Mouse (Mus musculus) kidney, postnatal 14 days (tissue): ENCODE data around the gene Dlx1.

Source experiments
- DNase-seq: peaks from one replicate; pipeline ENCODE4 v3.0.0; 2022; ENCODE audit warnings: mixed read lengths

Gene Dlx1

DNA sequence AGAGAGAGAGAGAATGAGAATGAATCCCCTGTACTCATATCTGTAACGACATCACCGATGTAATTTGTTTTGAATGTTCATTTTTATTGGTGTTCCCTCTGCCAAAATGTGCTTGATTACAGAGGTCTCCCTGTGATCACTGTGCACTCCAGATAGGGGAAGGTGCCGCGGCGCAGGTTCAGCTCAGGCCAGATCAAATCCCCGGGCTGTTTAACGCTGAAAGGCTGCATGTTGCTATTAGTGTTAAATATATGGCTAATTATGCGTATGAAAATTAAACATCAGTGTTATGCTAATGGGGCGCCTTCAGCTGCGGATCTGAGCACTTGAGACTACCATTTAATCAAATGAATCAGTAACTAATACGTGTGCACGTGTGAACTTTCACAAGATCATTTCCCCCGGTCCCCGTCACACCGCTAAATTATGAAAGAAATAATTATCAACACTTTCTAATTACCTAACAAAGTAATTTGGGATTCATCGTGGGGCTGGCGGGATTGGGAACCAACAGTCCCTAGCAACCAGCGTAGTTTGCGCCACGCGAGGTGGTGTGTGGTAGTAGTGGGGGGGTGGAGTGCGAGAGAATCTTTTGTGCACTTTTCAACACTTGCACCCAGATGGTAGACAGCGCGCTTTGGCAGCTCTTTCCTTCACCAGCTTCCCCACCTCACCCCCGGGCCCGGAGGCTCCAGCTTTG lies at the start of gene Dlx1:
Gene Dlx1 (plus strand): TSS at position 100 of the 700 bp plus-strand sequence.
- DNase-seq = no peak

DNA sequence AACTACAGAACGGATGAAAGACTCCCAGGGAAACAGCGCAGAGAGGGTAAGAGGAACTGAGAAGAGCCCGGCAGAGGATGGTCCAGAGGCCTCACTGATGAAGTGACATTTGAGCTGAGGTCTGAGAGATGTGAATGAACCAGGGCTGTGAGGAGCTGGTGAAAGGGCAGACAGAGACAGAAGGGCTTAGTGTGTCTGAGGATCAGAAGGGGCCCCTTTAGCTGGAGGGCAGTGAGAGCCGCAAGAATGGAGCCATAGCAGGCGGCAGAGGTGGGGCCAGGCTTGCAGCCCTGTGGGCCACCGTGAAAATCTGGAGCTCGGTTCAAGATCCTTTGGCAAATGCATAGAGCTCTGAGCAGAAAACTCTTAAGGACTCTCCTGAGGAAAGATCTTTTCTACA lies 48.0 kb upstream of the Dlx1 start:
- DNase-seq = no peak

DNA sequence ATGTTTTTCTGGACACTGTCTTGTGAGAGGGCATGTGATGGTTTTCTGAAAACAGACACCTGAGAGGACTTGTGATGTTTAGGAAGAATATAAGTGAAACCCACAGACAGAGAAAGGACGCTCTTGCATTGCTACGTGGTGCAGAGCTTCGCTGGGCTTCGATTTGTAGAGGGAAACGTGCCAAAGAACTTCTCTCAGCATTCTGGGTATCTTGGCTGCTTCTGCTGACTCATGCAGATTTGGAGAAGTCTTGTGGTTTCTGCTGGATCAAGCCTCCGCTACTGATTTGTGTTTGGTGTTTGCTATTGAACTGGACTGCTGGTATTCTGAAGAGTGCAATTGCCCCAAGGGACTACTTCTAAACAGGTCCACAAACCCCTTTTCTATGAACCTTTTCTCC lies 46.1 kb upstream of the Dlx1 start:
- DNase-seq = no peak

DNA sequence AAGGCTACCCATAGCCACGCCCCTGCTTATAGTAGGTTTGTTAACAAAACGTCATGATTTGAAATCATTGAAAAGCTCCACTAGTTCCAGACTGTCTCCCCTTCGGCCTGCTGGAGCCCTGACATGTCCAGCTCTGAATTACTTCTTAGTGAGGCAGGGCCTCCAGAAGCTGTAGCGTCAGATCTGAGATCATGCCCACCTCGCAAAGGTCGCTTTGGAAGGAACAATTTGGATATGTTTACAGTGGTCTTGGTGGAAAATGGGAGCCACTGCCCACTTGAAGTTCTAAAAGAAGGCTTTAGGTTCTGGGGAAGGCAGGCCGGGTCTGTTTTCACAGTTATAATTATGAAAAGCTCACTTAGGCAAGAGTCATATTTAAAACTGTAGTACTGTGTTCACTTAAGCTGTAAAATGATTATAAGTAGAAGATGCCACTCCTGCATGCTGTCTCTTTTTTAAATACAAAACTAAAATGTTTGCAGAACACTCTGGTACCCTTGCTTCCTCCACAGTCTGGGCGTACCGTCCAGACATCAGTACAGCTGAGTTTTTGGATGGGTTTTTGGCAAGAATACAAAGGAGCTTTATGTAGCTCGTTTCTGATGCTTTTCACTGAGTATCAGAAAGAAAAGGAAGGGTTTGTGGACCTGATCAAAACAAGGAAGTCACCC lies 44.7 kb upstream of the Dlx1 start:
- DNase-seq = no peak

DNA sequence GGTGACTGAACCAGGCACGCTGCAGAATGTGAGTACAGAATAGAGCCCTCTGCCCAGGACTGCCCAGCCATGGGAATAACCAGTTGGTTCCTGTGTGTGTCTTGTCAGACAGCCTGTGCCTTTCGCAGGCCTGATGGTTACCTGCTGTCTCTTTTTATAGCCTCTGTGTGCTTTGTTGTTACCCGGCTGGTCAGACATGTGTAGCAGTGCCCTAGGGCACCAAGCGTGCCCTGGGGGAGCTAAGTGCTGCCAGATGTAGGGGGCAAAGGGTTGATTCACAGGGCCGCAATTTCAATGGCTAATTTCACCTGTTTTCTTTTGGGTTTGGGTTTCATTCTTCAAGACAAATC lies 44.2 kb upstream of the Dlx1 start:
- no peak for DNase-seq

DNA sequence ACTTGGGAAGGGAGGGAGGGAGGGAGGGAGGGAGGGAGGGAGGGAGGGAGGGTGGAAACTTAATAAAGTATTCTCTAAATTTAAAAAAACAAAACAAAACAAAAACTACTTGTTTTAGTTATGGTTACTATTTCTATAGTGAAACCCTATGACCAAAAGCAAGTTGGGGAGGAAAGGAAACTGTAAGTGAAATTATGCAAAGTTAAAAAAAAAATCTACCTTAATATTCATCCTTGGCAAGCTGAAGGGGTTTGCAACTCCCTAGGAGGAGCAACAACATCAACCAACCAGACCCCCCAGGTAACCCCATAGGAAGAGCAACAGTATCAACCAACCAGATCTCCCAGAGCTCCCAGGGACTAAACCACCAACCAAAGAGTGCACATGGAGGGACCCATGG lies 36.6 kb upstream of the Dlx1 start:
- no peak for DNase-seq

DNA sequence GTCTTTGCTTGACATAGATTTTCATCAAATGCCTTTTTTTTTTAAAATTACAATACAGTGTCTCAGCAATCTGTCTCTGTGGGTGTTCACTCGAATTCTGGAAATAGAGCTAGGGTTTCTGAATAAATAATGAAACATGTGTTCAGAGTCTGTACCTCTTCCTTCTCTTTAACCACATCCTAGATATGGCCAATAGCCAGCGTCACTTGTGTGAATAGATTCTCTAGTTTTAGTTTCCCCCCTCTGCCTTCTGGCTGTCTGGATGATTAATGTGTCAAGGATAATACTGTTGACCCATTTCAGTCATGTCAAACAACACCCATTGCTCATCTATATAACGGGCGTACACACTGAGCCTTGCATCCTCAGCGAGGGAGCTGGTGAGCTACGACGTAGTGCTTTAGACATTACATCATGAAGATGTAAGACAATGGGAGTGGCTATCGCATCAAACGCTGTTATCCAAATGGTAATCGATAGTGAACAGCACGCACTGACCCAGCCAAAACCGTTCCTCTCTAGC lies 34.7 kb upstream of the Dlx1 start:
- DNase-seq = no peak

DNA sequence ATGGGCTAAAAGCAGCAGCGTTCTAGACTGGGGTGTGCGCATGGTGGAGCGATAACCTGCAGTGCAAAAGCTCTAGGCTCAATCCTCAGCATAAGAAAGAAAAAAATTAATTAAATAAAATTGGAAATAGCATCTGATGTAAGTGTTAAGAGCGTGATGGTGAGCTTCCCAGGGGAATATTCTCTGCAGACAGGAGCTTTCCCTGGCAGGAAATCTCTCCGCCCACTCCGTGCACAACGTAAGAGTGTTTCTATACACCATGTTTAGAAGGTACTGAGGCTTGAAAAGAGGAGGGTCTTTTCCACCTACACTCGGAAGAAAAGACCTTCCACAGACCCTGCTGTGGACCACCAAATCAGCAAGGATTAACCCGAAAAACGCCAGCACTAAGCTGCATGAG lies 33.4 kb upstream of the Dlx1 start:
- DNase-seq = no peak

DNA sequence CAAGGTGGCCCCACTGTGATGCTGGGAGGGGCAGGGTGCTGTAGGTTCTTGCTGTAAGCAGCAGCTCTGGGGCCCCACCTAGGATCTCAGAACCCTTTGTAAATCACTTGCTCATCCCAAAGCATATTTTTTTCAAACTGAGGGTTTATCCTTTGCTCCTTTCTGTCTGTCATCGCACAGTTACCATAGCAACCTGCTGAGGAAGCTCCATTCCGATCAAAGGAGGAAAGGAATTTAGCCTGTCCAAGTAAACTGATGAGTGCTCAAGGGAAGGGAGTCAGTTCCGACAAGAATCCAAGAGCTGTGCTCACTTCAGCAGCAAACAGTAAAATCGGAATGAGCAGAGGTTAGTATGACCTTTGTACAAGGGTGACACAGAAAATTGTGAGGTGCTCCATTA lies 32.9 kb upstream of the Dlx1 start:
- DNase-seq = no peak

DNA sequence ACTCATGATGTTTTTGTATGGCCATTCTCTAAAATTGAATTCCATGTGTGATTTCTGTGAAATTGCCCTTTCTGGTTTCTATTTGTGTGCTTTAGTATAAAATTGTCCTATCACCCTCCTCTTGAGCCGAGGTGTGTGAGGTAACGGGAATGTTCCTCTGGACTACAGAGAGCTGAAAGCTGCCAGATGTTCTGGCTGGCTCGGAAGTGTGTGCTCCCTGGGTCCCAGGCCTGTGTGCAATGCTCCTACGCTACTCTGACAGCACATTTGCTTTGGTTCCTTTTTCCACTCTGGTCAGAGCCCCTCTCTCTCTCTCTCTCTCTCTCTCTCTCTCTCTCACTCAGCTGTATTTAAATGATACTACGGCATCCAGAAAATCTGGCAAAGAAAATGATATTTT lies 30.7 kb upstream of the Dlx1 start:
- no peak for DNase-seq

DNA sequence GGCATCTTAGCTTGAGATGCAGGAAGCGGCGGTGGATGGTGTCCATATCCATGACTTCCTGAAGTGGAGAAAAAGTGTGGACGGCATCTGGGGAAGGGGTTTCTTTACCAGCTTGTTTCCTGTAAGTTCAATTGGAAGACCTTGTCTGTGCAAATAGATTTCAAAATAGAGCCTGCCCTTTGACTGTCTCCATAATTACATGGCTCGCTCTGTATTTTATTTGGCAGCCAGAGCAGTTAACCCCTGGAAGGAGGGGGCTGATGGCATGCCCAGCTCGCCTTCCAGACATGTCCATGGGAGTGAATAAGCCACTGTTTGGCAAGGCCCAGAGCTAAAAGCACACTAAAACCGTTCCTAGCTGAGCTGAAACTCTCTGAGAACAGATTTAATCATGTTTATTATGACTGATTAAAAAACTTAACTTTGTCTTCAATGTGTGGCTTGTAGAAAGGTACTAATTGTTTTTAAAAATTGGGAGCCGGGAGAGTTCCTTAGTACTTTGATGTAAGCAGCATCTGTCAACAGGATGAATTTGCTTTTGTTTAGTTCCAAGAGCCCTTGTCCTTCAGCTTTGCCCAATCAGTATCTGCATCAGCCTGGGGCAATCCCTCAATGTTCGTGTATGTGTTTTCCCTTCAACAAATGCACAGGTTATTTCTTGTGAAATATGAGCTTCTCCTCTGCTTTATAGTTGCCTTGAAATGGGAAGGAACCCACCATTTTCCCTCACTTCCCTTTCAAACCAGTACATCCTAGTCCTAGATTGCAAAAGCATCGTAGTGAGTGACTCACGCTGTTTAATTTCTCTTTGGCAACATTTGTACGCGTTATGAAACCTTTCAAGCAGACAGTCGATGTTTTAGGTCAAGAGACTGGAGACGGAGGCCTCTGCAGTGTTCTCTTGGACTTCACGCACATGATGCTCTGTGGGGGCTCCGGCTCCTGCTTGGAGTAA lies 28.4 kb upstream of the Dlx1 start:
- no peak for DNase-seq

DNA sequence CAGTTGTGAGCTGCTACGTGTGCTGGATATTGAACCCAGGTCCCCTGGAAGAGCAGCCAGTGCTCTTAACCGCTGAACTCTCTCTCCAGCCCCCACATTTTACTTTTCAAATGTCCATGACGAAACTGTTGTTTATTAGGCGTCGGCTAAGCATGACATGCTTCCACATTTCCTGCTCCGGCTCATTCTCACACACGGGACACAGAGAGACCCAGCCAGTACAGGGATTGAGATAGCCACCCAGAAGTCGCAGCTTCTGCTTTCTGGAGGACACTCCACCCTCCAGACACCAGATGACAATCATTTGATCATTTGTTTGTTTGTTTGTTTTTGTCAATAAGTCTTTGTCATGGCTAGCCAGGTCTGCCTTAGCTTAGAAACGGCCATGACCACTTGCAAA lies 23.1 kb upstream of the Dlx1 start:
- no peak for DNase-seq

DNA sequence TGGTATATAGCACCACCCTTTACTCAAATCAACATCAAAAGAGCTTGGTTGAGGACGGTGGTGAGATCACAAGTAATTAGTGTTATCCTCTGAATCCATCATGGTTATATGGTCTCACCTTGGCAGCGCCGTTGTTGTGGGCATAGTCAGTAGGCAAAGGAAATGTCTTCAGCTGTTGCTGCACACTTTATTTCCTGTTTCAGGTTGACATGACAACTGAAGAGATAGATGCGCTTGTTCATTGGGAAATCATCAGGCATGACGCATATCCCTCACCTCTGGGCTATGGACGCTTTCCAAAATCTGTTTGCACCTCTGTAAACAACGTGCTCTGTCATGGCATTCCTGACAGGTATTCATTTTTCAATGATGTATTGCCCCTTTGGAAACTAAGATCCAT lies 16.7 kb upstream of the Dlx1 start:
- no peak for DNase-seq

DNA sequence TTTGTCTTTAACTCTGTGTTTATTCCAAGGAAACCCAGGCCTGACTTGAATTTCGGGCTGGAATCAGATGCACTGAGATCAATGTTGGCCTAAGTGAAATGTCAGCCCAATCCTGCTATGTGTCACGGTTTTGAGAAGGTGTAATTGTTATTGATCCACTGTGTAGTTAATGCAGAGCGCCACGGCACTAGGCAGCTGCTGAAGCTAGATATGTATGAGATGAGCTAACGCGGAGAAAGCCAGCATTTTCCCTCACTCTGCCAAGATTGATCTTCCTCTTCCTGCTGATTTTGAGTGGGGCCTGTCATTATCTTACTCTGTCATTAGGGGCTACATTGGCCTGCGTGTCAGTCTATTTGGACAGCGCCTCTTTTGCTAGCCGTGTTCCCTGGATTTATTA lies 15.6 kb upstream of the Dlx1 start:
- DNase-seq = no peak

DNA sequence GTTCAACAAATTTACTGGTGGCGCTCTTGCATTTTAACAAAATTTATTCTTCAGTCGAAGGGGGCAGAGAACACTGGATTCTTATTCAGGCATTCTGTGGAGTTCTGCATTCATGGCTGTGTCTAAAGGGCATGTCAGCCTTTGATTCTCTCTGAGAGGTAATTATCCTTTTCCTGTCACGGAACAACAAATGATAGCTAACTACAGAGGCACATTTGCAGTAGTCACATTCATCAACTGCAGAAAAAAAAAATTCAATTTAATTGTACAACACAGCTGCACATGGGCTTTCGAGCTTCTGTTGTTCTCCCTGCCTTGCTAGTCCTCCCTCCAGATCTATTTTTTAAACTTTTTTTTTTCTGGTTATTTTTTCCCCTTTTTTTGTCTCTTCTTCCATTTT lies 10.9 kb upstream of the Dlx1 start:
- no peak for DNase-seq

DNA sequence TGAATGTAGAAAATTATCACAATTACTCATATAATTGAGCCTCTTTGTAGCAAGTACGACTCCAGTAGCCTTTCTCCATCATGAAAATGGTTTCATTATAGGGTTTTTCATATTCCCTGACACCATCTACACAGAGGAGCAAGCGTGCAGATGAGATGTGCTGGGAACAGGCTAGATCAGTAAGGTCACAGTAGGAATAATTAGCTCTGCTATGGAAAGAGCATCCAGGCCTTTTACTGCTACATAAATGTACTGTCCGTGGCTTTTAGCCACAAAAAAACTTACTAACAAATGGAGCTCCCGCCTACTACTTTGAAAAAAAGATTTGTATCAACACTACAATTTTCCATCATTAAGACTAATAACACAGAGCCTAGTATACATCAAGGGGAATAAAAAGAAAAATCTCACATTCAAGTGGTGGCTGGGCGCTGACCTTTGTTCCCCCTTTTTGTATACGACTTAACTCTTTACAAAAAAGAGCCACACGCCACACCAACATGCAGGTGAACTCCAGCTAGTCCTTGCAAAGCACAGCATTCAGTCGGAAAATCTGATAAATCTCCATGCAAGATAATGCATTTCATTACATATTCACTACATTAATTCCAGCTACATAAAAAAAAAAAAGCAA lies 10.3 kb upstream of the Dlx1 start:
- no peak for DNase-seq

DNA sequence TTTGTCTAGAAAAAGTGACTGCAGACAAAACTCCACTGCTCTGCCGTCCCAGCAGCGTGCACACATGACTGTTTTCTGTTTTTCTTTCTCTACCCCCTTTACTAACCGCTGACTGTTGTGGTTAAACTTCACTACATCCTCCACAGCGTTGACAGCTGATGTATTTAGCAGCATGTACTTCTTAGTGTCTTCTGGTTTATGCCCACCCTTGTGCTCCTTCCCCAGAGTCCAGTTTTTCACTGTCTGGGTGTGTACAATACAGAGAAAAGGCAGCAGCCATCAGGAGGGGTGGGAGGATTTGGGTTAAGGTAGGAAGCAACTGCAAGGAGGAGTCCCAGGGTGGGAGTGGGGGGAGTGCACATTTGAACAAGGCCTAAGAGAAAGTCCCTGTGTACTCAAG lies 5.0 kb upstream of the Dlx1 start:
- no peak for DNase-seq

DNA sequence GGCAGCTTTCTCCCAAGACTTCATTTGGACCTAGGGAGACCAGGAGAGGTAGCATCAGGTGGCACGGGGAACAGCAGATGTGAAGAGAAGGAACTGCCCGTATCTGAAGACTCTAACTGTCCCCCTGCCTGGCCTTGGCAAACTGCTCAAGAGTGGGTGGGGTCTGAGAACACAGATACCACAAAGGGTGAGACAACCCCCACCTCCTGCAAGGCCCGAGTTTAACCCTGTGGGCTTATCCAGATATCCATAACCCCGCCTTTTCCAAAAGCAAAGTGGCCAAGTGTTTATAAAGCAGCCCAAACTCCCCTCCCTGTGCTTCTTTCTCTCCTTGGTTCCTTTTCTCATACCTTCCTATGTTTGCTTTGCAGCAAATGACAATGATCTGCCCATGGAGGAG lies 4.5 kb upstream of the Dlx1 start:
- no peak for DNase-seq

DNA sequence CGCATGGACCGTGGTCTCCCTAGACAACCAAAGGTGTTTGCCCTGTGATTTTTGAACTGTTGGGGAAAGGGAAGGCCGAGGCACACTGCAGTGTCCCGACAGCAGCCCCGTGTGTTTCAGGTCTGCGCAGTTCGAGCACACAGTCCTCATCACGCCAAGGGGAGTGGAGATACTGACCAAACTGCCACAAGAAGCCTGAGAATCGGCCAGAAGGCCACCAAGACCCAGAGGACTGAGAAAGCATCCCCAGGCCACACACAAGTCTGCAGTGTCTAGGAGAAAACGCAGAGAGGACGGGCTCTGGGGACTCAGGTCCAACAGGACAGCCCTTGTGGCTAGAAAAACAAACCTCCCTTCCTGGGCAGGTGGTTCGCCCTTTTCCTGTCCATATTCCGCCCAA lies 3.1 kb upstream of the Dlx1 start:
- no peak for DNase-seq

DNA sequence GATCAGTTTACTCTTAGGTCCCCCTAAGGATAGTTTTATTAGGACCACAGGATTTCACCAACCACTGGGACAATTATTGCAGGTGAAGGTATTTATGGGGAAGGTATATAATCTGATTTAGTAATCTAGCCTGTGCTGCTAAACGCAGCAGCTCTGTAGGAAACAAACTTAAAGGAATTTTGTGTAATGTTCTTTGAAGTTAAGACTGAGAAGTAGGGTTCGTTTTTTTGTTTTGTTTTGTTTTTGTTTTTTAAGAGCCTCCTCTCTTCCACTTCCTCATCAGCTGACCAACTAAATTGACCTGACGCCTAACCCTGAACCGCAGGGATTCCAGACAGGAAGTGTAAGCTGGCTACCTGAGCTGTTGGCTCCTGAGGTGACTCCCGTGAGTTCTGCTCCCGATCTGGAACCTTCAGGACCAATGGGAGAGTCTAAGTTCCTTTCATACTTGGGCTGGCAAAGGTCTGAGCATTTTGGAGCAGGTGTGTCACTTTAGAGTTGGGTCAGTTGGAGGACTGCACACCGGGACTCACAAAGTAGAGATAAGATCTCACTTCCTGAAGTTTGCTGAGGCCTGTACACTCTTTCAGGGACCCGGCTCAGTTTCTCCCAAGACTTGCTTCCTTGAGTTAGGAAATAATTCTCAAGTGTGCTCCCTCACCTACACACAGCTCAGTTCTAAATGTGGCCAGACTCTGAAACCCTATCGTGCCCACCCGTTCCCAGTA lies 1.2 kb upstream of the Dlx1 start:
- DNase-seq = no peak

DNA sequence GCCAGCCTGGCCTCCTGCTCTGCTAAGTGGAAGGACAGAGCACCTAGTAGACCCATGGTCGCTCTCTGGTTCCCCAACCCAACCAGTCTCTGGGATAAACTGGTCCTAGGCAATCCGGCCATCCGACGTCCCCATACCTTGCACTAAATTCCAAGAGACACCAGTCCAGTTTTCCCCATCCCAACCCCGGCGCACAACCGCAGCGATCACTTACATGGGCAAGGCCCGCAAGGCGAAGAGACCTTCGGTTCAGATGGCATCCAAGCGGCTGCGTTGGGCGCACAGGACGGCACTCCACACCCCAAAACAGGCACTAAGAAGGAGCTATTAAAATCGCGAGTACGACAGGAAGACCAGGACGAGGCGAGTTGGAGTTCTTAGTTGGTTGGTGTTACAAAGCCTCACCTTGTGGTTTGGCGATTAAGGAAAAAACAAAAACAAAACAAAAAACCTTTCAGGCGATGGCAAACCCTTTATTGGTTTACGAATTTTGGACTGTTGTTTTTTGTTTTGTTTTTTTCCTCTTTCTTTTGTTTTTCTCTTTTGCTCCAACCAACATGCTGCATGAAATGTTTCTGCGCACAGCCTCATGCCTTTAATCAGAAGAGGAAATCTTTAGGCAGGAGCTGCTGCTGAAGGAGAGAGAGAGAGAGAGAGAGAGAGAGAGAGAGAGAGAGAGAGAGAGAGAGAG lies 445 bp upstream of the Dlx1 start:
- no peak for DNase-seq
